ENCODE assay signal across 14 mouse cellular contexts in the genomic region with DNA sequence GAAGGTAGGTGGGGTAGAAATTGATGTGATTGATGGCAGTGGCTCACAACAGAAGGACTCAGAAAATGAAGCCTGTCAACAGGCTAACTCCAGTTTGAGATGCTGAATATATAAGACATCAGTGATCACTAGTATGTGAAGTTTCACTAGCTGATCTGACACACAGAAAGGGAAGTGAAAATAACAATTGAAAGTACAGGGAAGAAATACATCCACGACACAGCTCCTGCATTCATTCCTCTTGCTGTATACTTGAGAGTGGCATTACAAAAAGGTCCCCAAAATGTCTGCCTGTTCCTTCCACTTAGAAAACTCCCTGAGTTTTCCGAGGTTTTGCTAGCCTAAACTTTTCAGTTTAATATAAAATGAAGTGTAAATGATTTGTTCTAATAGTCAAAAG.
"Had no signal": no experiment of that assay in that cellular context is flagged by ENCODE, and none has a peak within 500 bp of the region (broad histone marks: within the 10 kb centered on the region; RNA-seq: fewer than 3 reads in every experiment).

No protein-coding gene starts in this region.

- H3K27me3 ChIP-seq: midbrain, embryonic 12.5 days; neural tube, embryonic 13.5 days; neural tube, embryonic 15.5 days had no signal

- DNase-seq: lung, adult 18-20 months; lung, embryonic 14.5 days; lung, postnatal 10 days; lung, postnatal 4 days; midbrain, embryonic 14.5 days; right cerebral cortex, postnatal 14 days; thymus, adult 18-20 months; thymus, postnatal 14 days; thymus, postnatal 36 days had no signal

- ATAC-seq: midbrain, embryonic 16.5 days had no signal

- H3K36me3 ChIP-seq: midbrain, embryonic 10.5 days; midbrain, embryonic 12.5 days; neural tube, embryonic 13.5 days; neural tube, embryonic 15.5 days had no signal
